Mouse (Mus musculus) small intestine, adult 2 months (tissue): ENCODE measurements around the gene Cped1.

Source experiments
- CTCF ChIP-seq: fragments of 200-500 bp; IDR thresholded peaks from 2 replicates; pipeline ENCODE4 v1.5.1; 2012; ENCODE audit warnings: low read depth, mild to moderate bottlenecking, control low read depth, inconsistent platforms, low read length, moderate library complexity, mixed read lengths; ENCODE audit not compliant: insufficient replicate concordance, insufficient read length; ENCODE audit errors: extremely low read depth
- POLR2A ChIP-seq: fragments of 200-500 bp; IDR thresholded peaks from 2 replicates; pipeline ENCODE4 v1.6.1; 2012; ENCODE audit warnings: low read depth, mild to moderate bottlenecking, control low read depth, inconsistent platforms, low read length, moderate library complexity

GRCm38 (mm10) chr6:22049093-22049492, 63.4 kb downstream of the Cped1 start:
- TF ChIP-seq POLR2A = no peak
- no peak for TF ChIP-seq CTCF
